Mouse (Mus musculus) brain, embryonic 14.5 days (tissue): ENCODE measurements around the gene Cdc42.

Source experiments
- CTCF ChIP-seq: fragments of 200-500 bp; IDR thresholded peaks from 2 replicates; pipeline ENCODE4 v1.5.1; 2012; ENCODE audit warnings: inconsistent platforms, mild to moderate bottlenecking, moderate library complexity, borderline replicate concordance; ENCODE audit not compliant: insufficient read depth, insufficient read length; ENCODE audit errors: extremely low read depth
- POLR2A ChIP-seq: fragments of 200-500 bp; IDR thresholded peaks from 2 replicates; pipeline ENCODE4 v1.6.1; 2012; ENCODE audit warnings: mild to moderate bottlenecking, inconsistent platforms, borderline replicate concordance; ENCODE audit not compliant: poor library complexity, insufficient read depth, insufficient read length, severe bottlenecking; ENCODE audit errors: extremely low read depth

DNA sequence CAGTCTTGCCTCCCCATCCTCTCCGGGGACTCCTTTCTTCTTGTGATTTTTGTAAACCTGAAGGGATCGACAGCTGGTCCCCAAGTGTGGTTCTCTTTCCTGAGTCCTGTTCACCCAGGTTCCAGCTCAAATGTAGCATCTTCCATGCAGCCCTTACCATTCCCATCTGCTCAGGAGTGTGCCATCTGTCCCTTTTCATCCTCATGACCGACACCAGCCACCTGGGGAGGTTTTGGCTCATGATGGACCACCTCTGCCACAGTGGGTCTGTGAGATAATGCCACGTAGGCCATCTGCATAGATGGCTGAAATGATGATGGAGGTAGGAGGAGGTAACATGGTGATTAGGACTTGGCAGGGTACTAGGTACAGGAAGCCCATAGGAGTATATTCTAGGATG, 32.7 kb upstream of the Cdc42 start:
- no peak for TF ChIP-seq CTCF
- TF ChIP-seq POLR2A: no peak
